Mouse (Mus musculus): Measurements from ENCODE around the gene Fbxo10. TPM values are rescaled to one million over a fixed set of nuclear protein-coding genes. Genes with fewer than 3 reads are reported as not detected.
A peak's percentile ranks its signal among the peaks of the same experiment; 100 is the strongest.
"Not testable (repeated sequence)": the region's sequence is repeated elsewhere in the genome, so short reads cannot be mapped to it uniquely, and the experiment has no call there.

Fbxo10 gene
- total RNA-seq, 1 experiment from 2014 or later: 7.8 TPM

DNA sequence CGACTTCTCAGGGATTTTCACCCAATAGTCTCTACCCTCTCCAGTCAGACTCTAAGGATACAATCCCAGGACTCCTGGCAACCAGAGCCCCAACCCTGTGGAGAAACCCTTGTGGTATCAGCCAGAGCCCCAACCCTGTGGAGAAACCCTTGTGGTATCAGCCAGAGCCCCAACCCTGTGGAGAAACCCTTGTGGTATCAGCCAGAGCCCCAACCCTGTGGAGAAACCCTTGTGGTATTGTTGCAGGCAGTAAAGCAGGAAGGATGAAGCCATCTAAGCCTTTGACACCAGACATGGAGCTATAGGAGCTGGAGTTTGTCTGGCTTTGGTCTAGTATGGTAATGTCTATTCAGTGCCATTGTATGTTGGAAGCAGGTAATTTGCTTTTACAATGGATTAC lies 20.6 kb downstream of the Fbxo10 start:
- ATAC-seq (replicated peaks in 1 of 2; ENCODE audit: insufficient read depth in 1 of 2, low FRiP score in 2 of 2, low TSS enrichment in 1 of 2, low read depth in 1 of 2, poor library complexity in 2 of 2, severe bottlenecking in 2 of 2): peak; percentile 66 to 88; a peak in 3 of 4 replicates

DNA sequence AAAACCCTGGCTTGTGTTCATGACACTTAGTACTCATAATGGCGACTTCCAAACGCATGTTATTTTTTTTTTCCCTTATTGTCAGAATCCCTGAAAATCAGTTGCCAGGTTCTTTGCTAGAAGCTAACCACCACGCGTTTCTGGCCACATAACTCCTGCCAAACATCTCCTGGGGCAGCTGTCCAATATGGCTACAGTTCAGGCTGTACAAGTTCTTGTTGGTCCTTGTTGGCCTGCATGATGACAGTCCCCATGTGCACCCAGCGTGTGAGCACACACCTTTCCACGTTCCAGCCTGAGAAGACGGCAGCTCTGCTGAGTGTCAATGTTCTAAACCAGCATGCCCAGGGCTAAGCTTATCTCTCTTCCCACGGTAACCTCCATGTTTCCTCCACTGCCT lies 29.0 kb downstream of the Fbxo10 start:
- no peak for ATAC-seq (replicated peaks in 1 of 2; ENCODE audit: insufficient read depth in 1 of 2, low FRiP score in 2 of 2, low TSS enrichment in 1 of 2, low read depth in 1 of 2, poor library complexity in 2 of 2, severe bottlenecking in 2 of 2)

DNA sequence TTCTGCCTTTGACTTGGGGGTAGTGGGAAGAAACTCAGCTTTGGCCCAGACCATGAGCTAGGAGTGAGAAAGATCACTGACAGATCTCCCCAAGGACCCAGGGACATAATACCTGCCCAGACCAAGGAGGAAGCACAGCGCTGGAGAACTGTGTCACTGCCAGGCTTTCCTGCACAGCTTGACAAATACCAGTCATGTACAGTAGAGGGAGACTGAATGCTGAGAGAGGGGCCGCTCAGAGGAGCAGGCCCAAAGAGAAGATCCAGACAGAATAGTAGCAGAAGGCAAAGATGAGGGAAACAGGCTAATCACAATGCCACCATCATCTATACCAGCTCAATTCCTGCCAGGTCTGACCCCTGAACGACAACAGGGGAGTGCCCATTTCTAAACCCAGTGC lies 29.5 kb downstream of the Fbxo10 start:
- ATAC-seq (replicated peaks in 1 of 2; ENCODE audit: insufficient read depth in 1 of 2, low FRiP score in 2 of 2, low TSS enrichment in 1 of 2, low read depth in 1 of 2, poor library complexity in 2 of 2, severe bottlenecking in 2 of 2): peak; percentile 80 to 81; a peak in 3 of 4 replicates

DNA sequence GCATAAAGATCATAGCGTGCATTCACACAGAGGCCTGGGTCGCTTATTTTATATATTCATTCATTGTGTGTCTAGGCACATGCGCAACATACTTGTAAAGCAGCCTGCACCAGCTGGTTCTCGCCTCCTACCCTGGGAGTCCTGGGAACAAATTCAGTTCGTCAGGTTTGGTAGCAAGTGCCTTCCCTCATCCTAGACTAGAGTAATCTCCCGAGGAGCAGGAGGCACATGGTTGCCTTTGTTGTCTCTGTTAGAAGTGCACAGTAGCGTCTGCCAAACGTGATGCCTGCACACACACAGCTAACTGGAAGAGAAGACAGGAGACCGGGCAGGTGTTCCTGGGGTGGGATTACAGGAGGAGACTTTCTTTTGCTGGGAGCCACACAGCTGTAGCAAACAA lies 36.4 kb downstream of the Fbxo10 start:
- ATAC-seq (replicated peaks in 1 of 2; ENCODE audit: insufficient read depth in 1 of 2, low FRiP score in 2 of 2, low TSS enrichment in 1 of 2, low read depth in 1 of 2, poor library complexity in 2 of 2, severe bottlenecking in 2 of 2): no peak

DNA sequence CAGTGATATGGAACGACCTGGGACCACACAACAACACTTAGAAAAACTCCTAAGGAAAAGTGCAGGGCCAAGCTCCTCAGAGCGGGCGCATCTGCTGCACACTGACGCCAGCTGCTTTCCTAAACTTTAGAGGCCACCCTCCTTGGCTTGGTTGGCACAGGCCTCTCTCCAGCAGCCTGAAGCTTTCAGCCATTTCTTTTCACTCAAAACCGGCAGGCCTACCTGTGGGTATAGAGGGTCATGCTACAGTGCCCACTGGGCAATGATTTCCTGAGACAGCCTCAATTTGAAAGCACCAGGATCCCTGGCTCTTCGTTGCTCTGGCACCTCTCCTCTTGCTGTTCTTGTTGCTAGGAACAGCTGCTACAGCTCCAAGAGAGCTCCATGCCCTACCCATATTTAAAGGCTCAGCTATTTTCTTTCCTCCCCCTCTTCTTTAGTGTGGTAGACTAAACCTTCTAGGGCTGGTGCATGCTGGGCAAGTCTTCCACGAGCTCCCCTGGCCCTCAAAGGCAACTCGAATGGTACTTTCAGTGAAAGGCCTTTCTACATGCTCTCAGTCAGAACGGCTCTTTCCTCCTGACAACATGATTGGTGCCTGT lies 37.0 kb downstream of the Fbxo10 start:
- ATAC-seq (replicated peaks in 1 of 2; ENCODE audit: insufficient read depth in 1 of 2, low FRiP score in 2 of 2, low TSS enrichment in 1 of 2, low read depth in 1 of 2, poor library complexity in 2 of 2, severe bottlenecking in 2 of 2): no peak

DNA sequence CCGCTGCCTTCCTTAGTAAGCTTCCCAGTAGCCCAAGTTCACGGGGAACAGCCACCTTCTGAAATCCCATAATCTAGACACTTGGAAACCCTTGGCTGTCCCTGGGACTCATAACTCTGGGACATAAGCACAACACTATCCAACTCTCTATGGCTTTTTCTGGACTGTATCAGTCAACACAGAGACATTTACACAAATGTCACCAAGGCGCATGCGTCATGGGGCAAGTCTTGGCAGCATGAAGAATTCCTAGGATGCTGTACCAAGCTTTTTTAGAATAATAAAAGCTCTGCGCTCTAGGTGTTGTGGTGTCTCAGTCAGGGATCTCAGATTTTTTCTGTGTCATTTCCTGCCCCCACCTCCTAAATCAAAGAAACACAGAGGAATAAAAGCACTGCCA lies 37.7 kb downstream of the Fbxo10 start:
- ATAC-seq (replicated peaks in 1 of 2; ENCODE audit: insufficient read depth in 1 of 2, low FRiP score in 2 of 2, low TSS enrichment in 1 of 2, low read depth in 1 of 2, poor library complexity in 2 of 2, severe bottlenecking in 2 of 2): no peak

DNA sequence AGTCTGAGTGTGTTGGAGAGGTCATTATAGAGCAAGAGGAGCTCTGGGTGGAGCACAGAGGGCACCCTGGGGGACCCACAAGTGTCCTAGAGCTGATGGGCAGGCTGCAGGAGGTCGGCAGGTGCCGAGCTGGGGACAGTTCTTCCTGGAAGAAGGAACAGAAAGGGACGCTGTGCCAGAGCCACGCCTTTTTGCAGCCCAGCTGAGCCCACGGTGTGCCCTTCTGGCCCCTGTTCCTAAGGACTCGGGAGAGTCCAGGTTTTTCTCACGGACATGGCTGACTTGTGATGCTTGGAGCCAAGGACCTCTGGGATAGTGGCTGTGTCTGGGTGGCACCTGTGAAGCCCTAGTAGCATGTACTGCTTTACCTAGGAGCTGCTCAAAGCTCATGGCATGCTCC lies 43.6 kb downstream of the Fbxo10 start:
- ATAC-seq (replicated peaks in 1 of 2; ENCODE audit: insufficient read depth in 1 of 2, low FRiP score in 2 of 2, low TSS enrichment in 1 of 2, low read depth in 1 of 2, poor library complexity in 2 of 2, severe bottlenecking in 2 of 2): no peak

DNA sequence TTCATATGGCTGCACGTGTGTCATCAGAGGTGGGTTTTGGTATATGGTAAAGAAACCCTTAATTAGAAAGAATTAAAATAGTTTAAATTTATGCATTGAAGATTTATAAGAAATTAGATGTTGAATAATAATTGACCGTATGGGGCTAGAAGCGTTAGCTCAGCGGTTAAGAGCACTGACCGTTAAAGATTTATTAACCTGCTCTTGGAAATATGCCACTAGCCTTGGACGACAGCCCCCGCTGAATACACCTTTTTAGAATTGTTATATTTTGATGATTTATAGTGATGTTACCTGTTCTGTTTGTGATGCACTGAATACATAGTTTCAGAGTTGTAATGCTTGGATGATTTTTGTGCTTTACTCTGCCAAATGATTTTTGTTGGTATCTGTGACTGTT lies 44.9 kb downstream of the Fbxo10 start:
- not testable (repeated sequence) for ATAC-seq (replicated peaks in 1 of 2; ENCODE audit: insufficient read depth in 1 of 2, low FRiP score in 2 of 2, low TSS enrichment in 1 of 2, low read depth in 1 of 2, poor library complexity in 2 of 2, severe bottlenecking in 2 of 2)

DNA sequence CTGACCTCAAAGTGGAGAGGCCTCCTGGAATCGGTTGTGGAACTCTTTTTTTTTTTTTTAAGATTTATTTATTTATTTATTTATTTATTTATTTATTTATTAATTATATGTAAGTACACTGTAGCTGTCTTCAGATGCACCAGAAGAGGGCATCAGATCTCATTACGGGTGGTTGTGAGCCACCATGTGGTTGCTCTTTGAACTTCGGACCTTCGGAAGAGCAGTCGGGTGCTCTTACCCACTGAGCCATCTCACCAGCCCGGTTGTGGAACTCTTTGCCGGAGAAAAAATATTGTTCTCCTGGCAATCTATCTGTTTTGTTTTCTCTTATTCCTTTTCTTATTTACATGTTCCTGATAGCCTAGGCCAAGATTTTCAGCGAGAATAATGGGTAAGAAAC lies 45.5 kb downstream of the Fbxo10 start:
- ATAC-seq (replicated peaks in 1 of 2; ENCODE audit: insufficient read depth in 1 of 2, low FRiP score in 2 of 2, low TSS enrichment in 1 of 2, low read depth in 1 of 2, poor library complexity in 2 of 2, severe bottlenecking in 2 of 2): not testable (repeated sequence)

DNA sequence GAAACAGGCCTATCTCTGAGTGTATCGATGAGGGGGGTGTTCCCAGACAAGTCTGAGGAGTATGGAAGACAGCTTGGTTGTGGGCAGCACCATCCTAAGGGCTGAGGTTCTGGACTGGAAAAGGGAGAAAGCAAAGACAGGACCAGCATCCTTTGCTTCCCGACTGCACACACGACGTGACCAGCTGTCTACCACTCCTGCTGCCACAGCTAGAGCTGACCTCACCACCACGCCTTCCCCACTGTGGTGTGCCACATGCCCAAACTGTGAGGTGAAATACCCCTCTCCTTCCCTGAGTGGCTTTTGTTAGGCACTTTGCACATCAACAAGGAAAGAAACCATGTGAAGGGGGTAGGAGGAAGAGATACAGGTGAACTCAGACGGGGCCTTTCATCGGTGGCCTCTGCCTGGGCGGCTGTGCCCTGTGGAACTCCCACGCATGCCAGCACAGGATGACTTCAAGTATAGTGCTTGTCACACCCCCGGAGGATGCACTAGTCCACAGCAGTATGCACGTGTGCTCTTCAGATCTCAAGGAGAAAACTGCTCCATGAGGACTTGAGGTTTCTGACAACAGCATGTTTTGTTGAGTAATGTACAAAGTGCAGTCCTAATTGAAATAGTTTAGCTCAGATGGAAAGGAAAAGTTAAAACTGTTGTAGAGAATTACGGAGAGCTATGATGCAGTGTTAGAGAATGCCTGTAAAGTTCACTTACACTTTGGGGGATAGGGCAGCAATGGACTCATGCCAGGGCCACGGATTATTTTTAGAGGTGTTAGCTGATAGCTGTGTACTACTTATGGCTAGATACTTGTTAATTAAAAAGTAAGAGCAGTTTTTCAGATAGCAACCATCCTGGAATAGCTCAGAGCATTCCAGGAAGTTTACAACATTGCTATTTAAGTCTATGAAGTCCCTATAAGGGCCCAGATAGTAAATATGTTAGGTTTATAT lies 46.7 kb downstream of the Fbxo10 start:
- no peak for ATAC-seq (replicated peaks in 1 of 2; ENCODE audit: insufficient read depth in 1 of 2, low FRiP score in 2 of 2, low TSS enrichment in 1 of 2, low read depth in 1 of 2, poor library complexity in 2 of 2, severe bottlenecking in 2 of 2)

DNA sequence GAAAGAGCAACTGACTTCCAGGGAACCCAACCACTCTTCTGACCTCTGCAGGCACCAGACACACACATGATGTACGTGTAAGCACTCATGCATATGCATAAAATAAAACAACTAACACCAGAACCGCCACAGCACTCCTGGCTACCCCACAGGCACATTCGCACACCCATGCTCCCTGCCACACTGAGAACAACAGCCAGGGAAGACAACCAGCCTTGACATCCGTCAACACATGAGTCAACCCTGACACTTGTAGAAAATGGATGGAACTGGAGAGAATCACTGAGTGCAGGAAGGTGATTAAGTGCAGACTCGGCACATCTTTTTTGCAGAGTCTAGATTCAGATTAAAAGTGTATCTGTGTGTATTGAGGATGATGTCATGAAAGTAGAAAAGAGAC lies 47.8 kb downstream of the Fbxo10 start:
- no peak for ATAC-seq (replicated peaks in 1 of 2; ENCODE audit: insufficient read depth in 1 of 2, low FRiP score in 2 of 2, low TSS enrichment in 1 of 2, low read depth in 1 of 2, poor library complexity in 2 of 2, severe bottlenecking in 2 of 2)

DNA sequence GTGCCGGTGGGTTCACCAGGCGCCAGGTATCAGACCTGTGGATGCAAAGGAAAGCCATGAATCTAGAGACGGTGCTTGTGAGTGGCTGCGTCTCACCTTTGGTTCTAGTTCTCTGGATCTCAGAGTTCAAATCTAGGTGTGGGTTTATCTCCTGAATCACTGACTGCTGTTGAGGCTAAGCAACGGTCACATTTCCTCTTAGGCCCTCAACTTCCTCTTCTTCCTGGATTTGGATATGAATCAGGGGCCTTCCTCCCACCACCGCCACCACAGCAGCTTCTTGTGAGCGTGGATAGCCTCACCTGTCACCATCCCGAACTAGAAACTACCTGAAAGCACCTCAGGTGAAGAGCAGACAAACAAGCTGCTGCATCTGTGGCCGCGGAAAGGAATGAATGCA lies 48.4 kb downstream of the Fbxo10 start:
- ATAC-seq (replicated peaks in 1 of 2; ENCODE audit: insufficient read depth in 1 of 2, low FRiP score in 2 of 2, low TSS enrichment in 1 of 2, low read depth in 1 of 2, poor library complexity in 2 of 2, severe bottlenecking in 2 of 2): no peak; a peak in 2 of 4 replicates

DNA sequence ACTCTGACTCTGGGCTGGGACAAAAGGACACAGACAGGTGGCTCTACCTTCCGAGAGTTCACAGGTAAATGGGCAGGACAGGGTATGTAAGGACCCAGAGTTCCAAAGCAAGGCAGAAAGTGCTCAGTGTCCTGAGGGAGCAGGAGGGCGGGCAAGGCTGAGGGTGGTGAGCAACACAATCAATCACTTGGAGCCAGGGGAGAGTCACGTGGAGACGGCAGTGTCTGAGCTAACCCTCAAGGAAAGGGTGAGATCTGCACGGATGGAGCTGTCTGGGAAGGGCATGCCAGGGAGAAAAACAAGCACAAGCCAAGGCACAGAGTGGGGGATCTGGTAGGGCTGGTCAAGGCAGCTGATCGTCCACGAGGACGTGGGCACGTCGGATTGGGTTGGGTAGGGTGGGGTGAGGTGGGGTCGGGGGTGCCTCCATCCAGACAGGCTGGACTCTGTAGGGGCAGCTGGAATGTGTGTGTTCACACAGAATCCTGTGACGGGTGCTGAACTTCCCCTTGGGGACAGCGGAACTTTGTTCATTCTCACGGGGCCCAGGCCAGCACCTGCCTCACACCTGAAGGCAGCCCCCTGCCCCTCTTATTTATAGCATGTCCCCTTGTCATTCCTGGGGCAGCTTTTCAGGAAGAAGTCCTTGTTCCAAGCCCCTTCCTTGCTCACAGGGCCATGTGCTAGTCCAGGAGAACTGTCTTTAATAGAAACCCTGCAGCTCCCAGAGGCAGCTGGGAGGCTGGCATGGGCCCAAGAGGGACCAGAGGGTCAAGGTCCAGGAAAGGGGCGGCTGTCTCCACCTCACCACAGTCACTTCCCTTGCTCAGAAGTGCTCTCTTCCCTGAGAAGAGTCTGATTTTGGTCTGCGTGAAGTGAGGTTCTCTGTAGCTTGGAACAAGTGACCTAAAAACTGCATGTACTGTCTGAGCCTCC lies 49.4 kb downstream of the Fbxo10 start:
- no peak for ATAC-seq (replicated peaks in 1 of 2; ENCODE audit: insufficient read depth in 1 of 2, low FRiP score in 2 of 2, low TSS enrichment in 1 of 2, low read depth in 1 of 2, poor library complexity in 2 of 2, severe bottlenecking in 2 of 2)

DNA sequence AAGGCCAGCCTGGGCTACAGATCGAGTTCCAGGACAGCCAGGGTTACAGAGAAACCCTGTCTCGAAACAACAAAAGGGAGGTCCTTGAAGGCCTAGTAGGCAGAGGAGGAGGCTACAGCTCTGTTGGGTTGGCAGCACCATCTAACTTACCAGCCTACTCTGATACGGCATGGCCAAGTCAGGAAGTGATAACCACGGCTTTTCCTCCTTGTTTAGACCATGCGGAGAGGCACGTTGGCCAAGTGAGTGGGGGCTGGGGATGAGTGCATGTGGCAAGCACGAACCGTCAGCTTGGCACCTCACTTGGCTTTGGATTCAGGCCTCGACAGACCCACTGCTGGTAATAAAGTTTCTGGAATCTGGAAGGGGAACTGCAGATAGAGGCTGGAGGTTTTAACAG lies 51.8 kb downstream of the Fbxo10 start:
- ATAC-seq (replicated peaks in 1 of 2; ENCODE audit: insufficient read depth in 1 of 2, low FRiP score in 2 of 2, low TSS enrichment in 1 of 2, low read depth in 1 of 2, poor library complexity in 2 of 2, severe bottlenecking in 2 of 2): peak; percentile 33 to 55; a peak in 3 of 4 replicates

DNA sequence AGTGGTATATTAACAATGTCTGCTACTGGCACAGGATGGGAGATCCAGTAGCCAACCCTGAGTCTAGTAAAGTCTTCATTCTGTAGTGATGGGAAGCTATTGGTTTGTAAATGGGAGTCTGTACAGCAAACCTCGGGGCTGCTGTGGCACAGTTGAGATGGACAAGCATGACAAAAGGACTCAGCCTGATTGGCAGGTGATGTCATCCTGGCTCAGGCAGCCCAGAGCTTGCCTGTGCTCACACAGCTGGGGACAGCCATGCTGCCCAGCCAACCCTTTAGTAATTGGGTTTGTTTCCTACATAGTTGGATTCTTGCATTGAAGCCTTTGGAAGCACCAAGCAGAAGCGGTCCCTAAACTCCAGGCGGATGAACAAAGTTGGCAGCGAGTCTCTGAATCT lies 57.9 kb downstream of the Fbxo10 start:
- no peak for ATAC-seq (replicated peaks in 1 of 2; ENCODE audit: insufficient read depth in 1 of 2, low FRiP score in 2 of 2, low TSS enrichment in 1 of 2, low read depth in 1 of 2, poor library complexity in 2 of 2, severe bottlenecking in 2 of 2)

DNA sequence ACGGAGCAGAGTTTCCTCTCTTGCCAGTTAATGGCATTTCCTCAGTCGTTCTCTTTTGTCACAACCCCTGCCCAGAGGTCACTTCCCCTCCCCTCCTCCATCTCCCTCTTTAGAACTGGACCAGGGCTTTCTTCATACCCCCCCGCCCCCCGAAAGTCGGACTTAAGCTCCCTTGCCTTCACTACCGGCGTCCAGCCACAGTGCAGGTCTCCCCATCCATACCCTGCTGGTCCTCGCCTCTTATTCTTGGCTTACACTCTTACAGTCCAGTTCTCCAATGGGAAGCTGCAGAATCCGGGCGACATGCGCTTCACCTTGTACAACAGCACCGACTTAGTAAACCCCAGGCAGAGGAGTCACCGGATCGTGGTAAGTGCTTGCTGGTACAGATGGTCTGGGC lies 65.4 kb downstream of the Fbxo10 start:
- ATAC-seq (replicated peaks in 1 of 2; ENCODE audit: insufficient read depth in 1 of 2, low FRiP score in 2 of 2, low TSS enrichment in 1 of 2, low read depth in 1 of 2, poor library complexity in 2 of 2, severe bottlenecking in 2 of 2): no peak

DNA sequence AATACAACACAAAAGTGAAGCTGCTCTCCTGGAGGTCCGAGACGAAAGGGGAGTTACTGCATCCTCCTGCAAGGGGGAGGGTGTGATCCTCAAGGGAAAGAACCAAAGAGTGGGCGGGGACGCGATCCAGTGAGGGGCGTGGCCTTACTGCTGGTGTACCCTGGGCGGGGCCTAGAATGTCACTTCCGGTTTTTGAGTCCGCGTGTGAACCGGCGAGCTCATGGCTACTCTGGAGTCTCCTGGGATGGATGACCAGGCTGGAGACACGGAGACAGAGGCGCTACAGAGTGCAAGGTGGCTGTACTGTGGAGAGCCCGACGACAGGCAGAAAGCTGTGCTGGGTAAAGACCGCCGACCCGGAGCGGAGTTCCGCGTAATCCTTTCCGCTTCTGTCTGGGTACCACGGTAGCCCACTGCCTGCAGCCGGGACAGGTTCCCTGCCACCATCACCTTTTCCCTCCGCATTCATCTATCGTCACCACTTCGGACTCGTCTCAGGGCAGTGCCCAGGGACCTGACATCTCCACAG lies 65.9 kb downstream of the Fbxo10 start, which contains the start of gene Polr1e:
Gene Polr1e (plus strand): TSS at position 132 of the 529 bp plus-strand sequence.
- ATAC-seq (replicated peaks in 1 of 2; ENCODE audit: insufficient read depth in 1 of 2, low FRiP score in 2 of 2, low TSS enrichment in 1 of 2, low read depth in 1 of 2, poor library complexity in 2 of 2, severe bottlenecking in 2 of 2): peak; percentile 90 to 94

Data from hematopoietic stem cell, adult 5-6 weeks (primary cell).